Mouse (Mus musculus) mouse trophoblast stem cell (cell line): Measurements from ENCODE around the gene Kat14.

Experiments used
- in situ Hi-C, 2 experiments: fragments of 300-500 bp; cut with MseI, MboI; formaldehyde crosslinking; loops; 2 replicates in 1 of 2; 3 replicates in 1 of 2; pipeline ENCODE4 v1.15.1; 2025

Kat14 gene

GRCm38 (mm10) chr2:144381741-144382140 lies 13.0 kb downstream of the Kat14 start:
- in situ Hi-C loops = no loop called here

DNA sequence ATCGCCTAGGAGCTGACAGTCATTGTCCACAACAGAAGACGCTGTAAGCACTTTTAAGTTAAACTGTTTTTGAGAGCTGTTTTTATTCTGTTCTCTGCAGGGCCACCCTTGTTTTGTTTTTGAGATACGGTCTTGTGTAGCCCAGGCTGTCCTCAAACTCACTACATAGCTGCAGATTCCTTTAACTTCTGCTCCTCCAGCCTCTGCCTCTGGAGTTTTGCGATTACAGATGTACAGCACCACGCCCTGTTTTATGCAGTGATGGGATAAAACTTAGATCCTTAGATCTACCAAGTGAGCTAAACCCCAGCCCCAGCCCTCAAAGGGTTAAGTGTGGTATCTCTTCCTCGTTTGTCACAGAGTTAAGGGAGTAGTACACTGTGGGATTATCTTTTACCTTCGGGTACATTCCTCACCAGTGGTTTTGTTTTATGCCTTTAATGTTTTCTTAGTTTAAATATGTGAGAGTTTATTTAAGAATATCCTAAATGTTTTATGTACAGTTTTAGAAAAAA lies 13.9 kb downstream of the Kat14 start:
- in situ Hi-C loops = no loop called here

DNA sequence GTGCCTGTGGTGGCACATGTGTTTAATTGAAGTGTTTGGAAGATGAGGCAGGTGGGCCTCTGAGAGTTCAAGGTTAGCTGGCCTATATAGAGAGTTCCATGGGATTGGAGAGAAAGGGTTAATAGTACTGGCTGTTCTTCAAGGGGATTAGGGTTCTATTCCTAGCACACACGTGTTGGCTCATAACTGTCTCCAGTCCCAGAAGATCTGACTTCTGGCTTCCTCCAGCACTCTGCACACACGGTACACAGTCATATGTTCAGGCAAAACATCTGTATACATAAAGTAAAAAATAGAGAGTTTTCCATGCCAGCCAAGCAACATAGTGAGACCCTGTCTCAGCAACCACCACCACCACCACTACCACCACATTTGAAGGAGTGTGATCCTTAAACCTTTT lies 17.5 kb downstream of the Kat14 start:
- in situ Hi-C loops = no loop called here

DNA sequence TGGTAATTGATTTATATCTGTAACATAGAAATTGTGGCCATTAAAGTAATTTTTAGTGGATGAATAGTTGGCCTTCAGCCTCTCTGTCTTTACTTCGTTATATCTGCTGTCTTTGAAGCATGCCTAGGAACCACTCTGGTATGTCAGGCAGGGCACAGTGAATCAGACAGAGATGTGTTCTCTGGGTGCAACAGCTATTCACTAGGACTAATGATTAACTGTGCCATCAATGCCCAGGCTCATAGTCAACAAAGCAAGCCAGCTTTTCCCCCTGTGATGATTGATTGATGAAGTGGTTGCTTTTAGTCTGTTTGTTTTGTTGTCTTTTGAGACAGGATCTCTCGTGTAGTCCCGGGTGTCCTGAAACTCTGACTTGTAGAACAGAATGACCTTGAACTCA lies 19.6 kb downstream of the Kat14 start:
- in situ Hi-C loops = no loop called here

DNA sequence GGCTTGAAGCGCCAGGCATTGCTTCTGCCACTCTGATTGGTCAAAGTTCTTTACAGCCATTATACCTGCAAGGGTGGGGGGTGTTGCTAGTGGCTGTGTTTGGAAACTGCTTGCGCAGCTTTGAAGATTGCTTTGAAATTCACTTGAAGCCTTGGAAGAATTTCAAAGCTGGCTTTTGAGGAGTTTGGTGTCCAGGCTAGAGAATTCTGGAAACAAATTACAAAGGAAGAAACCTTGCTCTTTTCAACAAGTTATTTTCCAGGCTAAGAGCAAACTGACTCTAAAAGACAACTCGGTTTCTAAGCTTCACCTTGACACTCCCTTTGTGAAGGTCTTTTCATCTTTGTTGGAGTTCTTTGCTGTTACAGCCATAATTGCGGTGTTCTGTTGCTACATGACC lies 30.7 kb downstream of the Kat14 start:
- in situ Hi-C loops = no loop called here

- in situ Hi-C loops = no loop called here
These were observed 31.9 kb downstream of the Kat14 start for GRCm38 (mm10) chr2:144400659-144401058.

DNA sequence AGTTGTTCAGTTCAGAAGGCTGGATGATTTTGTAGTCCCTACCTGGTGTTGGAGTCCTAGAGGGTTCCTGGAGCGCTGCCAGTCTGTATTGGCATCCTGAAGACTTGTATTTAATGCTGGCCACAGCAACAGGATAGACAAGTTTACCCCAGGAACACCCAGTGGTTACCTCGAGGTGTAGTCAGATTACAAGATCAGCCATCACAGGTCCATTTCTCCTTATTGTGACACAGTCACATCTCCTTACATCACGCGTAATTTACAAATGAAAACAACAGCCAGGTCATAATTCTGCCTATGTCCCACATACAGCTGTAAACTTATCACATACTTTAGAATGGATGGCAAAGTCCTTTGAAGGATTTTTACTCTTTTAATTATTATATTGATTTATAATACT lies 40.3 kb downstream of the Kat14 start:
- in situ Hi-C loops = no loop called here

- in situ Hi-C loops = no loop called here
These were observed 41.8 kb downstream of the Kat14 start for GRCm38 (mm10) chr2:144410603-144411002.

DNA sequence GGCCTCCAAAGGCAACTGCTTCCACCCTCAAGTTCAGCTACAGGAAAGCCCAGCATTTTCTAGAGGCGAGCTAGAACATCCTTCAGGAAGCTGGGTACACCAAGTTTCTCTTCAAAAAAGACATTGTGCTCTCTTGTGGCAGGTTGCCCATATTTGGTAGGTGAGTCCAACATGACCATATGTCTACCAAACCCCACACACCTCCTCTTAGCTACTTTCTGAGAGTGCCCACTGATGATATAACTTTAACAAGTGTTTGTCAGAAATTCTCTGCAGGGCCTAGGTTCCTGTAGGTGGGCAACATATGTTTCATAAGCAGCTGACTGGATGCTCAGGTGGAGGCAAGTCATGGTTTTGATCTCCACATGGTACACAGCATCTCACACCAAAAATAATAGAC lies 45.9 kb downstream of the Kat14 start:
- in situ Hi-C loops = no loop called here

- in situ Hi-C loops = no loop called here
These were observed 48.1 kb downstream of the Kat14 start for GRCm38 (mm10) chr2:144416859-144417258.

- in situ Hi-C loops = no loop called here
These were observed 49.3 kb downstream of the Kat14 start for GRCm38 (mm10) chr2:144418062-144418461.

- in situ Hi-C loops = no loop called here
These were observed 53.4 kb downstream of the Kat14 start for GRCm38 (mm10) chr2:144422094-144422675.

DNA sequence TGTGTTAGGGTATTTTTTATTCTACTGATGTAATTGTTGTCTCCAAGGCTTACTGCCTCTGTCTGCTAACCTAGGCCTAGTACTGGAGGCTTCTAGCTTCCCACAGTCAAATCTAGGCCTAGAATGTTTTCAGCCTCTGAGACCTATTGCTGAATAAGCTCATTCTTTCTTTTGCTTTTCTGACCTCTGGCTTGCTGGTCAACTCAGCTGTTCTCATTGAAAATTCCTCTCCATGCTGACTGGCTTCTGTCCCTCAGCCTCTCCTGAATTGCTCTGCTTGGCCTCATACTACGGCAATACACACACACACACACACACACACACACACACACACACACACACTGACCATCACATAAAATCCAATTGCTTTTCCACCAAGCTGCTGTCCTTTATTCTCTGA lies 57.0 kb downstream of the Kat14 start:
- in situ Hi-C loops = no loop called here

GRCm38 (mm10) chr2:144427852-144428251 lies 59.1 kb downstream of the Kat14 start:
- in situ Hi-C loops = no loop called here

DNA sequence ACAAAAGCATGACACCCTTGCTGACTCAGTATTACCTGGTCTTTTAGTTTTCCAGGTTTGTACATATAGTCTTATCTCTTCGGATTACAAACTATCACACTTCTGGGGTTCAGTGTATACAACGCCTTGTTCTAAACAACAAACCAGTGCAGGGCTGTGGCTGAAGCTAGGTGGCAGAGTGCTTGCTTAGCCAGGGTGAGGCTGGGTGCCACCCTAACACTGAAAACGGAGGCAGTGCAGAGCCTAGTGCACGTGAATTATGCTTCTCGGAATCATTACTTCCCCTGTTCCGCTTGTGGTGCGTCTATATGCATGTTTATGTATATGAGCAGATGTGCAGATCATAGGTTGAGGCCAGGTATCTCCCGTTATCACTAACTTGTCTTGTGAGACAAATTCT lies 59.9 kb downstream of the Kat14 start:
- in situ Hi-C loops = no loop called here

DNA sequence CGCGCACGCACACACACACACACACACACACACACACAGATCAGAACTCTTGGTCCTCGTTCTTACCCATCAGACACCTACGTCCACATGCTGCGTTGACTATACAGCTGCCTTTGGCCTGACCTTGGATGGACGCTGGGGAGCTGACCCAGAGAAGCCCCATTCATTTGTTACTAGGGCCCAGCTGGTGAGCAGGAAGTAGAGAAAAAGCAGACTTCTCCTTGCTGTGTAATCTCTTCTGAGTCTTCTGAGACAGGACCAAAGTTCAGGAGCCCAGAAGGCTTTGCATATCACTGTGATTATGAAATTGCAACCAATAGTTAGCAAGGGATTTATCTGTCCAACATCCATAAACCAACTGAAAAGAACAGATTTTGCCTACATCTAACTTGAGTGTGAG lies 60.4 kb downstream of the Kat14 start:
- in situ Hi-C loops = no loop called here

- in situ Hi-C loops = no loop called here
These were observed 62.6 kb downstream of the Kat14 start for GRCm38 (mm10) chr2:144431286-144431825.

DNA sequence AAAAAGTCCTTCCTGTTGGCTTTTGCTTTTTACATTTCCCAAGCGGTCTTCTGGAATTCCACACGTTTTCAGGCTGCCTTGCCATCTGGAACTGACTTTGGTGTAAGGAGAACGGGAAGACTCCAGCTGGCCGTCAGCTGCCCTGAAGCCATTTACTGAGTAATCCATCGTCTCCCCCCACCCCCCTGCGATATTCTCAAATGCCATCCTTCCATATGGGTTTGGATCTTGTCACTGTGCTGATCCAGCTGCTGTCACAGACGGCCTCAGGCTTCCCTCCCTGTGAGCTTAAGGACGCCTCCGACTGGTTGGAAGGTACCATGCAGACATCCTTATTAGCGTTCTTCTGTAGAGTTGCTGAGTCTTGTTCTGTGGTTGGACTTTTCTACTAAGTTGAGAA lies 66.9 kb downstream of the Kat14 start:
- in situ Hi-C loops = no loop called here

DNA sequence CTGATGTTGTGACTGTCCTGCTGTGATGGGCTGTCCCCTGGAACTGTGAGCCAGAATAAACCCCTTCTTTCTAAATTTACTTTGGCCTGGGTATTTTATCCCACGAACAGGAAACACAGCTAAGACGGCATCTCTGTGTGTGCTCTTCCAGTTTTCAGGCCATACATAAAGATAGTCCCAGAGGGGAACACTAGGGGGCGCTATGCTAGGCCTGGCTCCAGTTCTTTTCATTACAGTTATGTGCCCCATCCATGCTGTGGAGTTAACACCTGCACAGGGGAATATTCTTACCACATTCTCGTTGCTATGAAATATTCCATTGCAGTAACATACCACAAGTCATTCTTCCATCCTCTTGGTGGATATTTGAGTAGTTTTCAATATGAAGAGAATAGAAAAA lies 69.6 kb downstream of the Kat14 start:
- in situ Hi-C loops = no loop called here

DNA sequence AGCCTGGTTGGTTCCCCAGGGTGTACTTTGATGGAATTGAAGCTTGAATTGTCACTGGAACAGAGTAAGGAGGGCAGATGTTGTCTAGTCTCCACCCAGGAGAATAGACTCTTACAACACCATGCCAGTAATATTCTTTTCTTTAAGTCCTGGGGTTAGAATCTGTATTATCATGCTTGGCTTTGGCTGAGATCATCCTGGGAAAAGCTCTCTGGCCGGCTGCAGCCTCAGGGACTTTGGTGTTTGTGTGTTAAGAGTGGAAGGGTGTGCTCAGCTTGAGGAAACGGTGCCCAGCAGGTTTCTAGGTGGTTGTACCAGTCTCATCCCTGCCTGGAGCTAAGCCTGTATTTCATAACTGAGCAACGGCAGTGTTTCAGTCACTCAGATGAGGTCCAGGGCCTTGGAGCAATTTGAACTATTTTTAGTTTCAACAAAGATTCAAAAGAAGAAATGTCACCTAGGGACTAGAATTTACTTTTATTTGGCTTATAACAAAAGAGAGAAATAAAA lies 70.5 kb downstream of the Kat14 start:
- in situ Hi-C loops = no loop called here

DNA sequence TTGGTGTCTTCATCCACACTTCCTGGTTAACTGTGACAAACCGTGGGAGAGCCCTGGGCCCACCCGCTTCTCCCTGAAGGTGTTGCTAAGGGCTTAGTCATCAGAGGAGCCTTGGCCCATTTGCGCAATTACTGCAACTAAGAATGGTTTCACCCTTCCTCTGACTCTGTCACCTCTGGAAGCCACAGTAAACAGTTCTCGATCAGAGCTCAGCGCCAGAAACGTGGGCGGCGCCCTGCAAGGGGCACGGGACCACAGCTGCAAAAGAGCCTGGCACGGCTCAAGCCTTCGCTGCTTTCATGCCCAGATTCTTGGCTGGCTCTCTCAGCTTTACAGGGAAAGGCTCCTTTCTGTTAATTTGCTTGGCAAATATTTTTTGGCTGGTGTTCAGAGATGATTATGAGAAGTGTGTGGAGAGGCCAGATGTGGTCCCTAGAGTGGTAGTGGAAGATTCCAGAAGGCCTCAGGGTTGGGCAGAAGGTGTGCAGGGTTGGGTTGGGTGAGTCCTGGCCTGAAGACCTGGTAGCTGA lies 72.7 kb downstream of the Kat14 start:
- in situ Hi-C loops = loop anchor here in 1 of 2 experiments (10.0 kb wide), 1 partner anchor 87 kb away; no protein-coding TSS in a partner anchor

DNA sequence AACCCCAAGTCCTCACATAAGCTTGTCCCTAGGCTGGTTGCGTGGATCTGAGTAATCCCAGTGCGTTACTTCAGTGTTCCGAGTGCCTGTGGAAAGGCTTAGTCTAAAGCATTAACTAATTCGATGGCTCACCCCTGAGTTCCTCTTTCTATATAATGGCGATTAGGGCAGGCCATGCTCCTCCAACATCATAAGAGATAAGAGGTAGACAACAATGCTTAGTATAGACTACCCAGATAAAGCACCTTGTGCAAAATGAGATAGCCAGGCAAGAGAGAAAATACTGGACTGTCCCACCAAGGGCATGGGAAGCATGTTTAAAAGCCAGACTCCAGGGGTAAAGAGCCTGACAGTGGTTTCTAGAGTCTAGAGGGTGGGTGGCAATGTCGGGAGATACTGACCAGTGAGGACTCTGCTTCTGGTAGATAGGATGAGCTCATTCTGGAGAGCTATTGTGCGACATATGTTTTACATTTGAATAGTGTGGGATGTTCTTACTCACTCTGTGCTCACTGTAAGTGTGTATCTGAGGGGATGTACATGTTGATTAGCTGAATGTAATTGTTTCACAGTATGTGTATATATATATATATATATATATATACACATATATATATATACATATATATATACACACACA lies 77.7 kb downstream of the Kat14 start:
- in situ Hi-C loops = loop anchor here in 1 of 2 experiments (10.0 kb wide), 1 partner anchor 92 kb away; no protein-coding TSS in a partner anchor

DNA sequence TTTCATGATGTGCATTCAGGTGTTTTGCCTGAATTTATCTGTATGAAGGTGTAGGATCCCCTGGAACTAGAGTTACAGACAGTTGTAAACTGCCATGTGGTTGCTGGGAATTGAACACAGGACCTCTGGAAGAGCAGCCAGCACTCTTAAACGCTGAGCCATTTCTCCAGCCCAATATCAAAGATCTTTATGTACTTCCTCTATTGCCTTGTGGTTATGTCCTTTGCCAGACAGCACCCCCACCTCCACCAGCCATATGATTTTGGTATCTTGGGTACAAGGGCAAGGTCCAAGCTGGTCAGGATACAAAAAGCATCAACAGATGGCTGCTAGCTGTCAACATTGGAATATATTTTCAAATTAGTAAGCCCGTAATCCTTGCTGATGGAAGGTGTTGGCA lies 81.6 kb downstream of the Kat14 start:
- in situ Hi-C loops = loop anchor here in 1 of 2 experiments (5.0 kb wide), 1 partner anchor 98 kb away; no protein-coding TSS in a partner anchor
